Mouse (Mus musculus): Measurements from ENCODE around the gene Pde7b. TPM values are rescaled to one million over a fixed set of nuclear protein-coding genes. Genes with fewer than 3 reads are reported as not detected.

The Pde7b gene
- polyA plus RNA-seq, 3 experiments from 2014 or later = 0.16 to 1.7 (median 0.34) TPM

DNA sequence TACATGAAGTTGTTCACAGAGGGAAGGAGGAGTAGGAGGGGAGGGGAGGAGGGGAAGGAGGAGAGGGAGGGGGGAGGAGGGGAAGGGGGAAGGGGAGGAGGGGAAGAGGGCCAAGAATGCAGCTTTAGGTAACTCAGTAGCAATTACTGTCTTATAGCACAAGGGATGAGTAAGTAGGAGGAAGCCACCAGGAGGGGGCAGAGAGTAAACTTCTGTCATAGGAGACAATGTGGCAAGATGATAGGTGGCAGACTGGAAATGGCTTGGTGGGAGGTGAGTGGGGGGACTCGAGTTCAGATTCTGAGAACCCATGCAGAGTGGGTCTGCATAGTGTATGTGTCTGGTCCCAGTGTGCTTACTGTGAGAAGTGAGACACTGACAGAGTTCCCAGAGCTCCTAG, 234.1 kb downstream of the Pde7b start:
- ATAC-seq = no peak

DNA sequence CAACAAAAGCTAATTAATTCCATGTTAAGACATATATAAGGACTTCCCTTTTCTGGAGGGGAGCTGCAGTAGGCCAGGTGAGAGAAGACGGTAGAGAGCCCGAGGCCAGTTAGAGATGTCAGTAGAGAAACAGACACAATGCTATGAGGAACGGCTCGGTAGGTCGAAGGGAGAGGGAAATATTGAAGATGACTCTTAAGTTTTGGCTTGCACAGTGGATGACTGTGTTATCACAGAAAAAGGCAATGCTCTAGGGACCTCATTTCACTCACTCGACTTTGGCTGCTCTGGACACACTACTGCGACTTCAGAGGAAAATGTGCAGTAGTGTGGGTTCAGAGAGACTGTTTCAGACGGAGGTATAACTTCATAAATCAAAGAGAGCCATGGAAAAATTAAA, 234.6 kb downstream of the Pde7b start:
- no peak for ATAC-seq

- ATAC-seq = no peak
Measured at GRCm38 (mm10) chr10:20486461-20487253, 238.2 kb downstream of the Pde7b start.

GRCm38 (mm10) chr10:20485816-20486215, 239.1 kb downstream of the Pde7b start:
- ATAC-seq = no peak

DNA sequence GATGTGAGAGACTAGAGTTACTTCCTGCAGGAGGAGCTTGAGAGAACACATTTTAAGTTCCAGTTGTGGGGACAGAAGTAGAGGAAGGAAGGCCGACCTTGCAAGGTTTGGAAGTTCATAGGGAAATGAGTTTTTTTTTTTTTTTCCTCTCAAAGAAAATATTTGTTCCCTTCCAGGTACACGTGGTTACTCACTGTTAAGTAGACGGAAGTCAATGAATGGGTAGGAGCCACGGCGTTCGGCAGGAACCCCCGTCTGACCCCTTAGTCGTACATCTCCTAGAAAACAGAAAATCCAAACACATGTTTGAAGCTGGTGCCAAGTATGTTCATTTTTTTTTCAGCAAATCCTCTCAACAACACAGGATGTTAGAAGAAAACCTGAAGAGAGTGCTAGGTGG, 245.4 kb downstream of the Pde7b start:
- ATAC-seq = no peak

DNA sequence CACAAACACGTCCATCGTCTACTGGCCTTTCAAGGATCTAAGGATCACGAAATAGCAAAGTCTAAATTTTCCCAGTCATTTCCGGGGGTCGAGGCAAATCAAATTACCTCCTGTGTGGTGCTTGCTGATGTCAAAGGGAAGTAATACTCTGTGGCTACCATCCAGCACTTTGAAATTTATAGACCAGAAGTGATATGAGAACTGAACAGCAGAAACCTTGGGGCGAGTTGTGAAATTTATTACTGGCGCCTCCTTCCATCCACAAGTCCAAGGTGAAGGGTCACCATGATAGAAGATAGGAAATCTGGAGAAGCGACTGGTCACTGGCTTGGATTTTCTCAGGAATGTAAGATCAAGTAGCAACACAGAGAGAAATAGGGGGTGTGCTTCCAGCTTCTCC, 246.4 kb downstream of the Pde7b start:
- no peak for ATAC-seq

- ATAC-seq = no peak
Measured at GRCm38 (mm10) chr10:20474831-20475230, 250.0 kb downstream of the Pde7b start.

GRCm38 (mm10) chr10:20474036-20474435, 250.8 kb downstream of the Pde7b start:
- no peak for ATAC-seq

DNA sequence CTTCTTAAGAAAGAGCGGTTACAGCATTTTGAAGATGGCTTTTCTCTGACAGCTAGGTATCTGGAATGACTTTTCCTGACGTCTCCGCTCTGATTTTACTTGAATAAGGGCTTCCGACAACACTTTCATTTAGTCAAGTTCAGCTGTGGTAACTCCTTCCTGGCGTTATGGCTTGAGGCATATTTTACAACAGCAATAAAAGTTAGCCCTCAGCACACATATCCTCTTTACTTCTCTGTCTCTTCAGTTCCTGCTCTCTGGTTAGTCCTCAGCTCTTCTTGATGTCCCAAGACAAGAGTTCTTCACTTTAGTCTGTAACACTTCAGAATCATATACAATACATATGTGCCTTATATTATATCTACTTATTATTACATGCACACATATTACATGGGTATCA, 251.4 kb downstream of the Pde7b start:
- no peak for ATAC-seq

- no peak for ATAC-seq
Measured at GRCm38 (mm10) chr10:20472007-20472406, 252.9 kb downstream of the Pde7b start.

DNA sequence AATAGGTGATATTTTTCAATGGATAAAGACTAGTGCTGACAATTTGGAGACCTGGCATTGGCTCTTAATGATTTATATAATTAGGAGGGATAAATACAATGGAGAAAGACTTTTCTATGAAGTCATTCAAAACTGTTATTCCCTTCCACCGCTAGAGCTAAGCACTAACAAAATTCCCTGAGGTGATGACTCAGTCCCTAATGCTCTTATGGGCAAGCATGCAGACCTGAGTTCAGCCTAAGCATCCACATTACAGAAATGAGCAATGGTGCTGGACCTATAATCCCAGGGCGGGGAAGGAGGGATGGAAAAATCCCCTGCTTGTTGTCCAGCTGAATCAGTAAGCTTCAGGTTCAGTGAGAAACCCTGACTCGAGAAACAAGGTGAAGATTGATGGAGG, 260.2 kb downstream of the Pde7b start:
- no peak for ATAC-seq

GRCm38 (mm10) chr10:20463941-20464340, 260.9 kb downstream of the Pde7b start:
- ATAC-seq = no peak

DNA sequence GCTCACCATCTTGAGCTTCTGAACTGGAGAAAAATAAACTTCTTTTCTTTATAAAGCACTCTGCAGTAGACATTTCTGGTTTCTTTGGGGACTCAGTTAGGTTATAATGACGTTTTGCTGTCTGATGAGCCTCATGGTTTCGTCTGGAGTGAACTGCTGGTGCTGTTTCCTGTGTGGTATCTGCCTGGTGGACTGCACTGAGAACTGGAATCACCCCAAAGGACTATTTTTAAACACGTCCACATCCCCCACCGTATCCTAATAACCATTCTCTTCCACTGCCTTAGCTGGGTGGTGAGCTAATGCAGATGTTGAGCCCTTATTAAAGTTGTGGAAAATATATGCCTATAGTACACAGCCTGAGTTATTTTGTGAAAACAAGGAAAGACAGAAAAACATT, 262.3 kb downstream of the Pde7b start:
- no peak for ATAC-seq

GRCm38 (mm10) chr10:20459657-20460350, 265.1 kb downstream of the Pde7b start:
- ATAC-seq = no peak

GRCm38 (mm10) chr10:20459160-20459559, 265.7 kb downstream of the Pde7b start:
- no peak for ATAC-seq

DNA sequence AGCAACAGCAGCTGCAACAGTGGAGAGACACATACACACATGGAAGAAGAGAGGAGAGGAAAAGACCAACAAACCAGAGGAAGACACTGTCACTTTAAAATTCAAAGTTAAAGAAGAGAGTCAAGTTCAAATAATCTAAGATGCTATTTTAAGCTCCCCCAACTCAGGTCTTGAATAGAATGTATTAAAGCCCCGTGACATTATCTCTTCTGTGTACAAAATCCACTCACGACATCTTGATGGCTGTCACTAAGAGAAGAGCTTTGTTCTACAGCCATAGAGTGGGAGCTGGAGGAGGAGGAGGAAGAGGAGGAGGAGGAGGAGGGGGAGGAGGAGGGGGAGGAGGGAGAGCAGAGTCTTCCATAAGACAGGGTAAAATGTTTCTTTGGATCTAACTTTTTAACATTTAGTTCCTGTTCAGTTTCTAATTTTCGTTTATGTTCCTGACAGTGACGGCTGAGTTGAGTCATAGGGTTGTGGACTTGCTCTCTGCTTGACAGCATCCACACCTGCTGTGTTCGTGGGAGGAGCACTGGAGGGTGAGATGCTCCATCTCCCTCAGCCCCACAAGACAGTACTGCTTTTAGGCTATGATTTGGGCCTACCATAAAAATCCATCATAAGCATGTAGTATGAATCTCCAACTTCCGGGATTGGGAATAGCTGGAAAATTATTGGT, 270.4 kb downstream of the Pde7b start:
- no peak for ATAC-seq

DNA sequence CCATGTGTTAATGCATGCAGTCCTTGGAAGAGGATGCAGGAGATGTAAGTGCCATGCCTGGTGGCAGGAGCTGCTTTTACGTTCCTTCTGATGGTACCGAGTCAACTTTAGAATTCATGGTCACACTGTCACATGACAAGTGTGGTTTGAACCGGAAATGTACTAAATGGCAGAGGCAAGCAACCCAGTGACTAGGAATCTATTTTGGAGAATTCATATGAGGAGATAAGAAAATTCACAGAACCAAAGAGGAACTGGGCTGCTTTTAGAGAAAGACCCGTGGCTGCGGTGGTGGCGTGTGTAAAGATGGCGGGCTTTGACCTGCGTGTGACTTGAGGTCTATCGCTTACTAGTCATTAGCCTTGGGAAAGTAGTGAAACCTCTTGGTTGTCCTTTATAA, 287.4 kb downstream of the Pde7b start:
- ATAC-seq = no peak

- no peak for ATAC-seq
Measured at GRCm38 (mm10) chr10:20437021-20437420, 287.9 kb downstream of the Pde7b start.

DNA sequence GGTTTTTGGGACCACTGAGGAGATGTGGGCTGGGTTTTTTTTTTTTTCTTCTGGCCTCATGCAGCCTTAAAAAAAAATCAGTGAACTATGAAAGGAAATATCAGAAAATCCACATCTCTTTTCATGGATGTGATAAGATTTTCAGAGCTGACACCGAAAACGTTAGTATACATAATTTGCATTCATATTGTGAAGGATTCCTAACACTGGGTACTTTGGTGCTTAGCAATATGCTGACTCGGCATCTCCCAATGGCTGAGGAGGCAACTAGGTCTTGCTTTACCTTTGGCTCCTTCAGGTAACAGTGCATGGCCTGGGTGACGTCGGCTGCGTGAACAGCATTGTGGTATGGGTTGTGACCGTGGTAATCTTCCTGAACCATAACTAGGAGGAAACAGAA, 289.0 kb downstream of the Pde7b start:
- ATAC-seq = no peak

- ATAC-seq = no peak
Measured at GRCm38 (mm10) chr10:20431336-20431735, 293.5 kb downstream of the Pde7b start.

GRCm38 (mm10) chr10:20421299-20421883, 303.5 kb downstream of the Pde7b start:
- ATAC-seq = no peak

- ATAC-seq = no peak
Measured at GRCm38 (mm10) chr10:20420296-20420695, 304.6 kb downstream of the Pde7b start.

DNA sequence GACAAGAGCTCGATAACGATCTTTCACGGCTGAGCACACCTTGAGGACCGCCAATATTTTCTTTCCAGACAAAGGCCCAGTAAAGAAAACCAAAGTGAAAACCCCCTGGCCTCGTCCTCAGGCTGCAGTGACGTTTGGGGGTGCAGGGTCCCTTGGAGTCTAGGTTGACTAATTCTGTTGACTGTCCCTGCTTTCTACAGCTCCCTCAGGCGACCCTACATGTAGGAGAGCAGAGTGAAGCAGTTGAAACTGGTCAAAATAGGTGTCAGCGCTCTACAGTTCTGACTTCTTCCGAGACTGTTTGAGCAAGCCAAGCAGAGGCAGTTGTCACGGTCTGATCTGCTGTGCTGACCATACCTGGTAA, 306.0 kb downstream of the Pde7b start:
- no peak for ATAC-seq
